Mouse (Mus musculus) megakaryocyte, embryonic 14.5 days (primary cell): Measurements from ENCODE around the gene Stam.

ENCODE experiments used
- FLI1 ChIP-seq: IDR thresholded peaks from 2 replicates; pipeline ENCODE4 v1.6.1; 2012; ENCODE audit warnings: low read length, inconsistent platforms, mixed read lengths
- GATA1 ChIP-seq: IDR thresholded peaks from 3 replicates; pipeline ENCODE4 v1.6.1; 2012; ENCODE audit warnings: mixed read lengths, low read length, inconsistent platforms, borderline replicate concordance

DNA sequence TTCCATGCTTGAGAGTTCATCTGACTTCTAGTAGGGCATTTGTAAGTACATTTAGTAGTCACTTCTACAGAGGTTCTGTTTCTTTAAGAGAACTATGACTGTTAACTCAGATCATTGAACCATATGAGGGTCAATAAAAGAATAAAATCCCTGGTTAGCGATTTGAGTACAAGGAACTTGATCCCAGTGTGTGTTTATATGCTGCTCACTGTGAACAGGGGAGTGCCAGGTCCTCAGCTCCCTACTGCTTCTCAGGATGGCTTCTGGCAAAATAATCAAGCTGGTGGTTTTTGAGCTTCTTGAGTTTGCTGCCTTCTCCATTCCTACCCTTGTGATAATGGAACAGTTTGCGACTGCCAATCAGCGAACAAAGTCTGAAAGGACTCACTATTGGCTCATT is 100.4 kb downstream of the Stam start, which contains the start of gene Tmem236:
- TF ChIP-seq GATA1 (no peak), FLI1 (no peak)
